Comparison of ENCODE assay signal across 8 mouse cellular contexts in genomic region chr12:102346507-102346906, GRCm38 (mm10).
DNase-seq lines count a peak whose midpoint lies in the region; ATAC-seq and TF ChIP-seq lines count a peak whose summit lies in the region.

No protein-coding gene starts in this region.

- no peaks in the 10 kb centered on the region for H3K27me3 ChIP-seq in heart, postnatal 0 days (ENCODE audit: control insufficient read depth, insufficient read depth, low read length)
- no peaks in the 10 kb centered on the region for H3K27me3 ChIP-seq in heart, embryonic 12.5 days (replicated peaks)

- WGBS in heart, postnatal 0 days, result 17% methylated on average over 1 of the region's 1 CpGs
- 13% methylated on average over 1 of the region's 1 CpGs for WGBS in heart, embryonic 12.5 days

- intact Hi-C loops in left cerebral cortex, postnatal 25 days (cut with DNase I), result loop anchor here (5.0 kb wide), 1 partner anchor 204 kb away; no protein-coding TSS in a partner anchor

- DNase-seq in heart, postnatal 0 days (ENCODE audit: low spot score), result no peak
- peak; percentile 77 to 81 for DNase-seq in B cell, adult 2 months
- peak; percentile 75 for DNase-seq in NIH3T3 (ENCODE audit: low read depth)
- peak; percentile 31 for DNase-seq in embryo, embryonic 11.5 days (ENCODE audit: low read depth, low spot score)
- peak; percentile 34 to 51 for DNase-seq in left cerebral cortex, postnatal 25 days (ENCODE audit: low spot score in 2 of 2)
- DNase-seq in retina, embryonic 14.5 days (ENCODE audit: low spot score), result peak; percentile 69
- DNase-seq in urinary bladder, adult 2 months (ENCODE audit: low spot score), result no peak

- no peaks in the 10 kb centered on the region for H3K9me3 ChIP-seq in heart, postnatal 0 days (replicated peaks; ENCODE audit: control insufficient read depth, low read length)
- H3K9me3 ChIP-seq in heart, embryonic 12.5 days (replicated peaks), result no peaks in the 10 kb centered on the region

- peak; percentile 64 for TF ChIP-seq CTCF in heart, postnatal 0 days (IDR thresholded peaks at IDR 0.05; ENCODE audit: low read depth)

- H3K4me3 ChIP-seq in heart, postnatal 0 days (ENCODE audit: low read depth, low read length), result no peak overlapping the region
- H3K4me3 ChIP-seq in heart, embryonic 12.5 days, result no peak overlapping the region

- no peak overlapping the region for H3K4me2 ChIP-seq in heart, postnatal 0 days (ENCODE audit: low read depth, low read length)
- H3K4me2 ChIP-seq in heart, embryonic 12.5 days, result no peak overlapping the region

- no peak overlapping the region for H3K27ac ChIP-seq in heart, postnatal 0 days (ENCODE audit: low read depth)
- H3K27ac ChIP-seq in heart, embryonic 12.5 days (ENCODE audit: poor library complexity, severe bottlenecking), result no peak overlapping the region

- H3K36me3 ChIP-seq in heart, postnatal 0 days (replicated peaks; ENCODE audit: control insufficient read depth, insufficient read depth, low read length), result peaks cover 6% of the 10 kb centered on the region; the same call in 1 of the 2 replicates
- H3K36me3 ChIP-seq in heart, embryonic 12.5 days, result peaks cover 16% of the 10 kb centered on the region

- H3K4me1 ChIP-seq in heart, postnatal 0 days (ENCODE audit: control insufficient read depth, insufficient read depth), result peaks cover 3% of the 10 kb centered on the region
- peaks cover 43% of the 10 kb centered on the region for H3K4me1 ChIP-seq in heart, embryonic 12.5 days (replicated peaks)

- no peak for ATAC-seq in heart, postnatal 0 days (ENCODE audit: insufficient read depth, low read depth)
- no peak for ATAC-seq in heart, embryonic 12.5 days (ENCODE audit: insufficient number of reproducible peaks, low FRiP score)

- TF ChIP-seq EP300 in heart, postnatal 0 days (IDR thresholded peaks at IDR 0.05; ENCODE audit: low read depth), result no peak

- no peak overlapping the region for H3K9ac ChIP-seq in heart, postnatal 0 days (replicated peaks; ENCODE audit: low read depth, low read length)
- H3K9ac ChIP-seq in heart, embryonic 12.5 days, result no peak overlapping the region

Comparison
In these comparisons a context has a peak if more than half of its experiments do, and no peak if none do; other contexts are left out.
1. DNase-seq: peak in B cell, adult 2 months (2 of 2), NIH3T3 (single experiment), embryo, embryonic 11.5 days (single experiment), left cerebral cortex, postnatal 25 days (2 of 2) and retina, embryonic 14.5 days (single experiment); none in heart, postnatal 0 days (single experiment) and urinary bladder, adult 2 months (single experiment).